Mouse (Mus musculus) stomach, embryonic 14.5 days (tissue): ENCODE data around the gene Nsrp1. TPM values are rescaled to one million over a fixed set of nuclear protein-coding genes. Genes with fewer than 3 reads are reported as not detected.

Experiments
- ATAC-seq: fragments of 200-750 bp; cut with Nextera tagmentation; 2 replicates; pipeline ENCODE4 v1.8.0; 2017; ENCODE audit warnings: low read depth, moderate TSS enrichment; ENCODE audit not compliant: insufficient number of reproducible peaks, insufficient read depth, low FRiP score
- H3K27ac ChIP-seq: fragments of 300-500 bp; sonication (generic); 2 replicates; pipeline ENCODE4 v1.5.1; 2014; ENCODE audit warnings: mild to moderate bottlenecking, low read length, moderate library complexity, mixed read lengths
- H3K27me3 ChIP-seq: fragments of 300-500 bp; sonication (generic); 2 replicates; pipeline ENCODE4 v1.6.1; 2014; ENCODE audit warnings: low read length, control low read depth, mixed read lengths; ENCODE audit not compliant: control insufficient read depth, insufficient read depth
- H3K36me3 ChIP-seq: fragments of 300-500 bp; sonication (generic); 2 replicates; pipeline ENCODE4 v1.6.1; 2014; ENCODE audit warnings: mild to moderate bottlenecking, control low read depth, low read length, moderate library complexity, mixed read lengths; ENCODE audit not compliant: control insufficient read depth, insufficient read depth
- H3K4me1 ChIP-seq: fragments of 300-500 bp; sonication (generic); 2 replicates; pipeline ENCODE4 v1.6.1; 2014; ENCODE audit warnings: low read length, control low read depth, mixed read lengths; ENCODE audit not compliant: control insufficient read depth, insufficient read depth
- H3K4me2 ChIP-seq: fragments of 300-500 bp; sonication (generic); replicated peaks from 2 replicates; pipeline ENCODE4 v1.6.1; 2014; ENCODE audit warnings: low read depth, low read length, control low read depth
- H3K4me3 ChIP-seq: fragments of 300-500 bp; sonication (generic); 2 replicates; pipeline ENCODE4 v1.5.1; 2014; ENCODE audit warnings: low read depth, low read length, control low read depth
- H3K9ac ChIP-seq: fragments of 300-500 bp; sonication (generic); replicated peaks from 2 replicates; pipeline ENCODE4 v1.6.1; 2014; ENCODE audit warnings: low read depth, mild to moderate bottlenecking, control low read depth, low read length, moderate library complexity, mixed read lengths
- H3K9me3 ChIP-seq: fragments of 300-500 bp; sonication (generic); 2 replicates; pipeline ENCODE4 v1.6.1; 2016; ENCODE audit warnings: low read depth, low read length, control low read depth; ENCODE audit not compliant: control insufficient read depth
- WGBS: fragments of 180-500 bp; shearing (Covaris S2); extraction: QIAGEN DNeasy Blood & Tissue Kit; methylation state at CpG from one replicate; pipeline ENCODE4 v1.1.7; 2014; 5-methylcytosine and 5-hydroxymethylcytosine counted together
- polyA plus RNA-seq: library from polyadenylated mRNA; unstranded; fragments of >200 nt; fragmentation: Nextera tagmentation; extraction: Ambion mirVana; gene quantifications from 2 replicates; pipeline ENCODE4 v1.2.1, GENCODE M21; 2014

The Nsrp1 gene
- polyA plus RNA-seq, 1 experiment from 2014 or later: 73.0 TPM

DNA sequence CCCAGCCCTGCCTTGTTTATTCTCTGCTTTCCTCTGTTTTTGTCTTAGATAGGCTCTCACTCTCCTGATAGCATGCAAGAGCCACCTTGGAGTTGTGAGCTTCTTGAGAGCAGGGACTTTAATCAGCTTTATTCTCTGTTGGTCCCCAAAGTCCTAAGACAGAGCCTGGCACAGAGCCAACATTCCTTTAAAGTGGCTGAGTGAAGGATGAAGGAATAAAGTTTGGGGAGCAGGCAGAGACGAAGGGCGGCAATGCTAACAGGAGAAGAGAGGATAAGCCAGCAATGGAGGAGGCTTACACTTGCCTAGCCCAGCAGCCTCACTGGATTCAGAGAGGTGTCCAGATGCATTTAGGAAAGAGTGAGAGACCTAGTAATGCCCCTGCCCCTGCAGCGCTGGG is 18.3 kb upstream of the Nsrp1 start:
- 55% methylated on average over 3 of the region's 3 CpGs for WGBS

DNA sequence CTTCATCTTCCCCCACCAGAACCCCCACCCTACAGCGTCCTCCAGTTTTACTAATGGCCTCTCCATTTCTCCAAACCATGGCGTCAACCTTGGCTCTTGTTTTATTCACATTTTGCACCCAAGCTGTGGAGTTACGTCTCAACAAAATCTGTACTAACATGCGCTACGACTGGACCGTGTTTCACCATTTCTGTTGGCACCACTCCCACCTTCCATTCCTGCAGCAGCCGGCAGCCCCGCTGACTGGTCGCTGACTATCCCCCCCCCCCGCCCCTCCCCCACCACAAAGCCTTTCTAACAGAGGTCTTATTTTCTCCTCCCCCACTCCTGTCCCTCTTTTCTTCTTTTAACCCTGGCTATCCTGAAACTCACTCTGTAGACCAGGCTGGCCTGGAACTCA is 17.0 kb upstream of the Nsrp1 start:
- no peak overlapping the region for H3K27ac ChIP-seq
- no peak for ATAC-seq

More for the DNA sequence above, 18.3 kb upstream of the Nsrp1 start:
- Histone ChIP-seq H3K4me3 (no peak overlapping the region), H3K4me1 (no peaks in the 10 kb centered on the region), H3K27me3 (no peaks in the 10 kb centered on the region), H3K9me3 (no peaks in the 10 kb centered on the region), H3K9ac (no peak overlapping the region), H3K36me3 (no peaks in the 10 kb centered on the region), H3K4me2 (no peak overlapping the region), H3K27ac (no peak overlapping the region)
- no peak for ATAC-seq

DNA sequence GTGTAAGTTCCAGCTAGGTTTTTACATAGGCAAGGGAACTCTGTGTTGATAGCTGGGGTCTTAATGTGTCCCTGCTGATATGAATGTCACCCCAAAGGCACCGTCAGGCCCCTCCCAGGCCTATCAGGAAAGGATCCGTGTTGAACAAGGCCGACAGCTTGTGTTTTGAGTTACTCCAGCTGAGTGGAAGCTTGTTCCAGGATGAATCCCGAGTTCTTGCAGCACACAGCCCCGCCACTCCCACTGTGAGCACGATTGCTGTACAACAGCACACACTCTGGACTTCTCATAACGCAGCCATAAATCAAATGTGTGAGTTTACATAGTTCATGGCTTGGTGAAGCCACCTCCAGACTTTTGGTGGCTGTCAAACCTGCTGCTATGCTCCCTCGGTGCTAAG is 15.9 kb upstream of the Nsrp1 start:
- no peaks in the 10 kb centered on the region for H3K36me3 ChIP-seq
- WGBS: 43% methylated on average over 8 of the region's 8 CpGs
- no peaks in the 10 kb centered on the region for H3K27me3 ChIP-seq
- no peak overlapping the region for H3K27ac ChIP-seq
- no peak for ATAC-seq
- no peak overlapping the region for H3K4me3 ChIP-seq
- no peak overlapping the region for H3K4me2 ChIP-seq
- H3K4me1 ChIP-seq: no peaks in the 10 kb centered on the region
- no peaks in the 10 kb centered on the region for H3K9me3 ChIP-seq
- H3K9ac ChIP-seq: no peak overlapping the region

More for the DNA sequence above, 17.0 kb upstream of the Nsrp1 start:
- Histone ChIP-seq H3K9me3 (no peaks in the 10 kb centered on the region), H3K4me3 (no peak overlapping the region), H3K4me1 (no peaks in the 10 kb centered on the region), H3K9ac (no peak overlapping the region), H3K4me2 (no peak overlapping the region), H3K27me3 (no peaks in the 10 kb centered on the region), H3K36me3 (no peaks in the 10 kb centered on the region)
- WGBS: 60% methylated on average over 10 of the region's 10 CpGs

DNA sequence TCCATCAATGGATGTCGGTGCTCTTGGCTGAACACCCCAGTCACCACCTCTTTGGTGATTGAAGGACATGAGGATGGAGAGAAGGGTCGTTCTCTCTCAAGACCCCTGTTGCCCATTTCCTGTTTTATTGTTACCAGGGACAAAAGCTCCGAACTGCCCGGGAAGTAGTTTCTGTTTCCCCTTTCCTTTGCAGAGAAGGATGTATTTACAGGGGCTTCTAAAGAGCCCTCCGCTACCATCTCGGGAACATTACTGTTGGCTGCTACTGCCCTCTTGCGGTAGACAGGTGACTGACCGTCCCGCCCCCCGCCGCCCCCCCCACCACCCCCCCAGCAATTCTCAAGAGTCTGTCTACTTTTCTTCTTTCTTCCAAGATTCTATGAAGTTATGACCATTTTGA is 15.0 kb upstream of the Nsrp1 start:
- H3K36me3 ChIP-seq: no peaks in the 10 kb centered on the region
- H3K4me2 ChIP-seq: peak overlapping the region; percentile 39
- no peak overlapping the region for H3K9ac ChIP-seq
- no peaks in the 10 kb centered on the region for H3K9me3 ChIP-seq
- no peaks in the 10 kb centered on the region for H3K4me1 ChIP-seq
- no peak overlapping the region for H3K27ac ChIP-seq
- 4% methylated on average over 11 of the region's 11 CpGs for WGBS
- ATAC-seq: no peak
- no peaks in the 10 kb centered on the region for H3K27me3 ChIP-seq
- H3K4me3 ChIP-seq: peak overlapping the region; percentile 19

DNA sequence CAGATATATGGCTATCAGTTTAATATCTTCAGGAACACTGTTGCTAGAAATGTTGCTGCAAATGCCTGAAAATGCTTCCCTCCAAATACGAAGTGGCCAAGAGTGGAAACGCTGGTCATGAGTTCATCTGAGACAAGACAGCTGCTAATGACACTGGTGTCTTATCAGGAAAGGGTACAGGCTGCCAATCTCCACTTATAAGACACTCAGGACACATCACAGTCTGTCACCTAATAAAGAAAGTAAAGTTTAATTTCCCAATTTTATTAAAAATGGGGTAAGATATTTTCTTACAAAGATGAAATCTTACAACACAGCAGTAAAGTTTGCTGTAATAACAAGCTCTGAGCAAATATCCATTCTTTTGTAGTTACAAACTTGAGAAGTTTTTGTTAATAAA is 10.9 kb upstream of the Nsrp1 start:
- H3K27ac ChIP-seq: no peak overlapping the region
- H3K4me1 ChIP-seq: no peaks in the 10 kb centered on the region
- H3K4me2 ChIP-seq: no peak overlapping the region
- no peaks in the 10 kb centered on the region for H3K36me3 ChIP-seq
- H3K9me3 ChIP-seq: no peaks in the 10 kb centered on the region
- ATAC-seq: no peak
- 58% methylated on average over 2 of the region's 2 CpGs for WGBS
- no peaks in the 10 kb centered on the region for H3K27me3 ChIP-seq
- no peak overlapping the region for H3K9ac ChIP-seq
- no peak overlapping the region for H3K4me3 ChIP-seq

DNA sequence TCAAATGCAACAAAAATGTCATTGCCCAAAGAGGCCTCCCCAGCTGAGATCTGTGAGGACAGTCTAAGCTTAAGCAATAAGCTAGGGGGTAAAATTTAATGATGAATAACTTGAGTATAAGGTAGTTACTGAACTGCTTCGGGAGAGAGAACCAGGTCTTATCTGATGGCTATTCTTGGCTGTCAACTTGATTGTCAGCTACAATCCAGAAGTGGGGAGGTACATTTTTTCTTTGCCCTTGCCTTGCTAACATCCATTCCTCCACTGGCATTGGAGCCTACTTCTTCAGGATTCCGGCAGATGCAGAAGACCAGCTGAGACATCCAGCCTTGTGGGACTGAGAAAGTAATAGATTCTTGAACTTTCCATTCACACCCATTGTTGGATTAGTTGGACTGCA is 8.8 kb upstream of the Nsrp1 start:
- Histone ChIP-seq H3K36me3 (no peaks in the 10 kb centered on the region), H3K27ac (no peak overlapping the region), H3K4me1 (no peaks in the 10 kb centered on the region), H3K4me2 (no peak overlapping the region), H3K9ac (no peak overlapping the region), H3K27me3 (no peaks in the 10 kb centered on the region), H3K9me3 (no peaks in the 10 kb centered on the region), H3K4me3 (no peak overlapping the region)
- 88% methylated on average over 2 of the region's 2 CpGs for WGBS
- no peak for ATAC-seq

DNA sequence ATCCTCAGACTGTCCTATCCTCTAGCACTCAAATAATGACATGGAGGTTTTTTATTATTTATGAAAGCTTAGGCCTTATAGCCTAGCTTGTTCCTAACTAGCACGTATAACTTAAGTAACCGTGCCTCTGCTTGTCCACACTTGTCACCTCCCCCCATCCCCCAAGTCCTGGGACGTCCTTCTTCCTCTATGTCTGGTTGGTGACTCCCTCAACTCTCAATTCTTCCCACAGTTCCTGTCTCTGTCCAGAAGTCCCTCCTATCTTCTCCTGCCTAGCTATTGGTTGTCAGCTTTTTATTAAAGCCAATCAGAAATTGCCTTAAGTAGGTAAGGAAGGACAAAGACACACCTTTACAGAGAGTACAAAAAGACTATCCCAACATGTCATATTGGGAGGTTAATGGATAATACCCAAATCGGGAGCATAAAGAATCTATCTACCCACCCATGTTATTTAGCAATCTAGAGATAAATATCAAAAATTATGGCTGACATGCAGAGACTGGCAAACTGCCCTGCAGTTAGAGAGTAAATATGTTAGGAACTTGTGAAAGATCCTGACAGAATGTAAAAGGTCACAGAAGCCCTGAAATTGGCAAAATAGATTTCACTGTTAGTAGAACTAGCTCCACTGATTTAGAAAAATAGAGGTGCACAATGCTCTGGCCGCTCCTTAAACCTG is 5.9 kb upstream of the Nsrp1 start:
- Histone ChIP-seq H3K9ac (no peak overlapping the region), H3K4me3 (no peak overlapping the region), H3K27ac (no peak overlapping the region), H3K4me2 (no peak overlapping the region), H3K36me3 (no peaks in the 10 kb centered on the region), H3K9me3 (no peaks in the 10 kb centered on the region), H3K27me3 (no peaks in the 10 kb centered on the region), H3K4me1 (no peaks in the 10 kb centered on the region)
- ATAC-seq: no peak
- 57% methylated on average over 5 of the region's 5 CpGs for WGBS

DNA sequence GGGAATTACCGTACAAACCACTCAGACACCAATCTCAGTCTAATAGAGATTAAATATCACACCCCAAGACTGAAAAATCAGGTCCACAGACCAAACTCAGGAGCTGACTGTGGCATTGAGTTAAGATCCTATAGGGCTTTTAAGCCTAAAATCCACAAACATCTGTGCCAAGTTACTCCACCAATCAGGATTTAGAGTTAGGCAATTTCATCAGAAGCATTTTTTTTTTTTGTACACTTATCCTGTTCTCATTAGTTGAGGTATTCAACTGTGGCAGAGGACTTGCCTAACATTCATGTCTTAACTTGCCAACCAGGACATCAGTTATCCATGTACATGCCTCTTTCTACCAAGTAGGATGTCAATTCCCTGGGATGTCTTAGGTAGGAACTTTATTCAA is 1.1 kb upstream of the Nsrp1 start:
- Histone ChIP-seq H3K36me3 (peaks cover 7% of the 10 kb centered on the region), H3K9me3 (no peaks in the 10 kb centered on the region), H3K27me3 (no peaks in the 10 kb centered on the region), H3K4me3 (no peak overlapping the region), H3K27ac (no peak overlapping the region), H3K9ac (no peak overlapping the region), H3K4me1 (no peaks in the 10 kb centered on the region), H3K4me2 (no peak overlapping the region)
- WGBS: 92% methylated on average over 1 of the region's 1 CpGs
- no peak for ATAC-seq

DNA sequence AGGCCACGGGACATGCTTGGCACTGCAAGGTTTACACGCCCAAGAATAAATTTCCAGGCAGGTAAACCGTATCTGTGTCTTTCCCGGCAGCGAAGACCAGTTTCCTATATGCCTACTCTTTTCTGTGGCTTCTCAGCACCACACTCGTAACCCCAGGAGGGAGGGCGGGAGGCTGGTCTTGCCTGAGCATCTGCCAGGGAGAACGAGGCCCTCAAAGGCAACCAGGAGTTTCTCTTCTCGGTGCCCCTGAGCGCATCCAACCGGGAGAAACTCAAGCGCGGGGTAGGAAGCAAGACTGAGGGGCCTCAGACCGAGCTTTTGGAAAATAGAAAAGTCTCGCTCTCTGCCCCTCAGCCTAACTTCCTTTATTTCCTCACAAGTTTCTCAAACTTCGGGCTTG is 443 bp downstream of the Nsrp1 start:
- no peak for ATAC-seq

More for the DNA sequence above, 443 bp downstream of the Nsrp1 start:
- H3K36me3 ChIP-seq: peaks cover 16% of the 10 kb centered on the region
- no peaks in the 10 kb centered on the region for H3K4me1 ChIP-seq
- no peaks in the 10 kb centered on the region for H3K27me3 ChIP-seq
- H3K4me2 ChIP-seq: peak overlapping the region; percentile 77
- H3K9me3 ChIP-seq: no peaks in the 10 kb centered on the region
- peak overlapping the region; percentile 92 for H3K4me3 ChIP-seq
- H3K9ac ChIP-seq: peak overlapping the region; percentile 79
- peak overlapping the region; percentile 75 for H3K27ac ChIP-seq
- 2% methylated on average over 16 of the region's 16 CpGs for WGBS
